Mouse (Mus musculus): Measurements from ENCODE around the gene Lrpprc. TPM values are rescaled to one million over a fixed set of nuclear protein-coding genes. Genes with fewer than 3 reads are reported as not detected.
A peak's percentile ranks its signal among the peaks of the same experiment; 100 is the strongest.

Gene Lrpprc
- polyA plus RNA-seq, 1 experiment from 2014 or later: 50.7 TPM

DNA sequence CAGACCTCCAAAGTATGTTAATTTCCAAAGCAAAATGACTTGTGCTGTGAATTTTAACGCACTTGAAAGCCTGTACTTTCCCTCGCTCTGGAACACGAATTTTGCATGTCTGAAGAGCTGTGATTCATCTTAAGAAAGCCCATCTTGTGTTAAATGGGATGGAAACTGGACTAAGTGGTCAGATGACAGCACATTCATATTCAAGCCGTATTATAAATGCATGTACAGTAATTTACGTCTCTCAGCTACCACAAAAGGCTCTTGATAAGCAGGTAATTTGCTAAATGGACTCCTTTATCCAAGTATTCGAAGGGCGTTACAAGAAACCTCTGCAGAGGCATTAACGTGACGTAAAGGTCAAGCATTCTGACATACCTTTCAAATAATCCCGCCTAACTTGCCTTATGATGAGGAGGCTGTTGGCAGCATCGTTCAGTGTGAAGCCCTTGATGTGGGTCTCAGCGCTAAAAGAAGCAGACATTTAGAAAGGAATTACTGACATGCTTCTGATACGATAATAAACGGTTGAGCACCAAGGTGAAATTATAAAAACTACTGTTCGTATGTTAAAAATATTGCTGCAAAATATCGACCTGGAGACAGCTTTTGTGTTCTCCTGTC, 74.2 kb downstream of the Lrpprc start:
- Histone ChIP-seq H3K4me2 (replicated peaks) (no peak overlapping the region), H3K36me3 (replicated peaks; ENCODE audit: control insufficient read depth, insufficient read depth) (peaks cover 9% of the 10 kb centered on the region; the same call in 1 of the 2 replicates), H3K9me3 (ENCODE audit: control insufficient read depth, low read length) (no peaks in the 10 kb centered on the region), H3K4me1 (replicated peaks; ENCODE audit: control insufficient read depth, insufficient read depth, low read length) (peaks cover 11% of the 10 kb centered on the region; the same call in 1 of the 2 replicates), H3K9ac (no peak overlapping the region), H3K4me3 (replicated peaks; ENCODE audit: low read length) (no peak overlapping the region), H3K27me3 (ENCODE audit: control insufficient read depth, insufficient read depth, low read length) (peaks cover 7% of the 10 kb centered on the region), H3K27ac (no peak overlapping the region)
- DNase-seq (ENCODE audit: low spot score) (no peak), ATAC-seq (ENCODE audit: low FRiP score) (no peak)
- WGBS: 44% methylated on average over 16 of the region's 16 CpGs

DNA sequence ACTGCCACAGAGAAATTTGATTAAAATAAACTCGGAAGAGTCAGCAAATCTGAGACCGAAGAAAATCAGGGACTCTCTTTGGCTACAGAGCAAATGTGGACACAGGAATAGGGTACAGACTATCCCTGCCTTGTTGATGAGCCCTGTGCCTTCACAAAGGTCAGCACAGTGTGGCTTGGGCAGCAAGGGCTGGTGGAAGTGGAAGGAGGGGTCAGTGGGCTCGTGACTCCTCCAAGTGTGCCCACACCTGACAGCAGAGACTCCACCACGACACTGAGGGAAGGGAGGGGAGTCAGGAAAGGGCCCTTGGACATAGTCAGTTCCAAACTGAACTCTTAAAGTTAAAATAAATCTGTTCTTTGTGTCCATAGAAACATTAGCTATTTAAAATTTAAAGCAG, 75.7 kb downstream of the Lrpprc start:
- DNase-seq (ENCODE audit: low spot score): no peak
- Histone ChIP-seq H3K4me1 (replicated peaks; ENCODE audit: control insufficient read depth, insufficient read depth, low read length) (peaks cover 11% of the 10 kb centered on the region; the same call in 1 of the 2 replicates), H3K9ac (no peak overlapping the region), H3K36me3 (replicated peaks; ENCODE audit: control insufficient read depth, insufficient read depth) (peaks cover 9% of the 10 kb centered on the region; the same call in 1 of the 2 replicates), H3K27ac (no peak overlapping the region), H3K27me3 (ENCODE audit: control insufficient read depth, insufficient read depth, low read length) (peaks cover 7% of the 10 kb centered on the region), H3K9me3 (ENCODE audit: control insufficient read depth, low read length) (no peaks in the 10 kb centered on the region), H3K4me2 (replicated peaks) (no peak overlapping the region), H3K4me3 (replicated peaks; ENCODE audit: low read length) (no peak overlapping the region)
- ATAC-seq (ENCODE audit: low FRiP score): no peak
- WGBS: 75% methylated on average over 4 of the region's 4 CpGs

DNA sequence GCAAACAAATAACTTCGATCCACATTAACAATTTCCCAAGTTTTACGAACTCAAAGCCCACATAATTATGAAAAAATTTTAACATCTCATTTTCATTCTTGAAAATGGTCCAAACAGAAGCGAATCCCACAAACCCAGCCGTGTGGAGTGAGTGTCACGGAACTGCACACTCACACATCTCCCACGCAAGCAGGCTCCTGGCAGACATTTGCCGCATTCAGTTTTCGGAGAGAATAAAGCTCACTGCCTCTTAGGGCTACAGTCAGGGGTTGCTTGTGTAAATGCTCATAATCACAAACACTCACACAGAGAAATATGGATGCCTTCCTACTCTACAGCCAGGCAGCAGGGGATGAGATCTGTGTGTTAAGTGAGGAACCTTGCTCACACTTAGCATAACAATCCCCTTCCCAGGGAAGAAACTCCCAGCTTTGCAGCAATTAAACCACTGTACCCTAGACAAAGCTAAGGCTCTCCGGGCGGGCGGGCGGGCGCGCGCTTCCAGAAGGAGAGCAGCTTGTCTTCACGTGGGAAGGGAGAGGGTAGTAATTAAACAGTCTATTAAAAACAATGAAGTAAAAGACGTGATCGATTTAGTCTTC, 76.9 kb downstream of the Lrpprc start:
- peaks cover 9% of the 10 kb centered on the region; the same call in 1 of the 2 replicates for H3K36me3 ChIP-seq (replicated peaks; ENCODE audit: control insufficient read depth, insufficient read depth)
- H3K9ac ChIP-seq: no peak overlapping the region
- DNase-seq (ENCODE audit: low spot score) (no peak), ATAC-seq (ENCODE audit: low FRiP score) (no peak)
- WGBS: 61% methylated on average over 18 of the region's 18 CpGs
- no peaks in the 10 kb centered on the region for H3K9me3 ChIP-seq (ENCODE audit: control insufficient read depth, low read length)
- no peak overlapping the region for H3K4me3 ChIP-seq (replicated peaks; ENCODE audit: low read length)
- H3K27me3 ChIP-seq (ENCODE audit: control insufficient read depth, insufficient read depth, low read length): peaks cover 7% of the 10 kb centered on the region
- H3K27ac ChIP-seq: no peak overlapping the region
- H3K4me2 ChIP-seq (replicated peaks): no peak overlapping the region
- peaks cover 23% of the 10 kb centered on the region for H3K4me1 ChIP-seq (replicated peaks; ENCODE audit: control insufficient read depth, insufficient read depth, low read length)

DNA sequence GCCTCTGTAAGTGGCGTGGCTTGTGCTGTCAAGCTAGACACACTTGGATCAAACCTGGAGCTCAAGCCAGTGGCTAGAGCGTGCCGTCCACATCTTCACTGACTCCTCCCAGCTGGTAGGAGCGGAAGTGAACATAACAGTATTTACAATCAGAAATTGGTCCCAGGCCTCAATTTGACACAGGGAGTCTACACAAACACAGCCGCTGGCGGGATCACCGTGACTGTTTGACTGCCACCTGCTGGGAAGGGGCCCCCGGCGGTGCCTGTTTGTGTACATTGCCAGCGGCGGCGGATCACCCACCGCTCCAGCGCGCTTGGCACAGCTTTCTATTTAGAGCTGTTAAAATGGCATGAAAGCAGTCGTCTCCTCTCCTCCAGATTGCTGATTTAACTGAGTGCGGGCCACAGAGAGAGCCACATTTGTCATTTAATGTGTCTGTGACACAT, 81.2 kb downstream of the Lrpprc start:
- Histone ChIP-seq H3K27me3 (ENCODE audit: control insufficient read depth, insufficient read depth, low read length) (peaks cover 12% of the 10 kb centered on the region), H3K4me3 (replicated peaks; ENCODE audit: low read length) (no peak overlapping the region), H3K4me2 (replicated peaks) (peak overlapping the region; percentile 27), H3K9me3 (ENCODE audit: control insufficient read depth, low read length) (no peaks in the 10 kb centered on the region), H3K36me3 (replicated peaks; ENCODE audit: control insufficient read depth, insufficient read depth) (peaks cover 16% of the 10 kb centered on the region; the same call in 1 of the 2 replicates), H3K27ac (peak overlapping the region; percentile 51), H3K4me1 (replicated peaks; ENCODE audit: control insufficient read depth, insufficient read depth, low read length) (peaks cover 12% of the 10 kb centered on the region), H3K9ac (0 out of 2 replicates have a peak overlapping the region, but pooled peaks have one; percentile 31)
- WGBS: 26% methylated on average over 17 of the region's 17 CpGs
- DNase-seq (ENCODE audit: low spot score) (peak; percentile 70), ATAC-seq (ENCODE audit: low FRiP score) (peak; percentile 73; the same call in 1 of the 2 replicates)

DNA sequence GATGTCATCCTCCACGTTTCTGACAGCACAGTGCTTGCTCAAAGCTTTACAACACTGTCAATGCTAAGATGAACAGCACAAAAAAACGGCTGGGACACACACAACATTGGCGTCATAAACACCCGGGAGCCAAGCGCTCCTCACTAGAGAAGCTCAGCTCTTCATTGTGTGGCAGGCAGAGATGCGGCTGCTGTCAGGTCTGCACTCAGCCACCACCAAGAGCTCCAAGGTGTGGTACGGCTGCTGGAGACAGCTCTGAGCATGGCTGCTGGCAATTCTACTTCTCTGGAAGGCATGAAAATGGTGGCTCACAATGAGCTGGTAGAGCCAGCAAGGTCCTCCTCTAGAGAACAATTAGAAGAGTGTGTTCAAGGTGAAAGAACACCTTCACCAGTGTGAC, 81.8 kb downstream of the Lrpprc start:
- WGBS: 83% methylated on average over 7 of the region's 7 CpGs
- Histone ChIP-seq H3K9ac (peak overlapping the region; percentile 31; the same call in 1 of the 2 replicates), H3K27ac (peak overlapping the region; percentile 51), H3K4me2 (replicated peaks) (peak overlapping the region; percentile 27; the same call in 1 of the 2 replicates), H3K4me1 (replicated peaks; ENCODE audit: control insufficient read depth, insufficient read depth, low read length) (peaks cover 12% of the 10 kb centered on the region), H3K27me3 (ENCODE audit: control insufficient read depth, insufficient read depth, low read length) (peaks cover 12% of the 10 kb centered on the region), H3K36me3 (replicated peaks; ENCODE audit: control insufficient read depth, insufficient read depth) (peaks cover 16% of the 10 kb centered on the region; the same call in 1 of the 2 replicates), H3K9me3 (ENCODE audit: control insufficient read depth, low read length) (no peaks in the 10 kb centered on the region), H3K4me3 (replicated peaks; ENCODE audit: low read length) (no peak overlapping the region)
- ATAC-seq (ENCODE audit: low FRiP score) (no peak), DNase-seq (ENCODE audit: low spot score) (no peak)

DNA sequence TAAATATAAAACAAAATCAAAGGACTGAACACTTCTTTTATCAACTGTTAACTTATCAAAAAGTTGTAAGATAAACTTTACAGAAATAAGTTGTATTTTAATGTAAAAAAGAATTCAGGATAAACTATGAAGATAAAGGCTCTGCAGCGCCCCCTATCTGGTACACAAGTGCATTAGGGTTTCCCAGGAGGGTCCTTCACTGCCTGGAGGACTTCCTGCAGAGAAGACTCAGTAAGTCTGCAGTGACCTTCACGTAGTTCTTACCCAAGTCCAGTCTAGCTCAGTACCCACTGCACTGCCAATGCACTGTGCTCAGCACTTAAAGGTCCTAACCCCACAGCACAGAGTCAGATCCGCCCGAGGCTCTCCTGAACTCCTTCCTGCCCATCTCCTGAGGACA, 83.2 kb downstream of the Lrpprc start:
- WGBS: 71% methylated on average over 4 of the region's 4 CpGs
- H3K4me1 ChIP-seq (replicated peaks; ENCODE audit: control insufficient read depth, insufficient read depth, low read length): peaks cover 16% of the 10 kb centered on the region
- no peak overlapping the region for H3K27ac ChIP-seq
- H3K9me3 ChIP-seq (ENCODE audit: control insufficient read depth, low read length): no peaks in the 10 kb centered on the region
- no peak overlapping the region for H3K9ac ChIP-seq
- ATAC-seq (ENCODE audit: low FRiP score) (no peak), DNase-seq (ENCODE audit: low spot score) (no peak)
- no peak overlapping the region for H3K4me3 ChIP-seq (replicated peaks; ENCODE audit: low read length)
- H3K27me3 ChIP-seq (ENCODE audit: control insufficient read depth, insufficient read depth, low read length): peaks cover 9% of the 10 kb centered on the region; the same call in 1 of the 2 replicates
- peaks cover 13% of the 10 kb centered on the region; the same call in 1 of the 2 replicates for H3K36me3 ChIP-seq (replicated peaks; ENCODE audit: control insufficient read depth, insufficient read depth)
- H3K4me2 ChIP-seq (replicated peaks): no peak overlapping the region

DNA sequence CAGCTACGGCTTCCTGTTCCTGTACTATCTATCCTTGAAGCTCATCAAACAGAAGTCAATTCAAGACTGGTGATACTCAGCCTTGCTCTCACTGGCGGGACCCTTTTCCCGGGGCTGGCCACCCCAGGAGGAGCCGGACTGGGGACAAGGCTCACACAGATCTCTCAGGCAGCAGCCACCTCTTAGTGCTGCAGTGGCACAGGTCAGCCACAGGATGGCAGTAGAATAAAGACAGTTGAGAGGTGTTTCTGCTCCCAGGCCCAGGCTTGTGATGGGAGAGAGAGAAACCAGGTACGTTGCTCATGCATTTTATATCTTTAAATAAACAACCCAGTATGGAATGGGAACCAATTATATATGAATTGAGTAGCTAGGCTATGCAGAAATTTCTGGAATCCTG, 91.9 kb downstream of the Lrpprc start:
- peak; percentile 69; the same call in 1 of the 2 replicates for ATAC-seq (ENCODE audit: low FRiP score)
- H3K9me3 ChIP-seq (ENCODE audit: control insufficient read depth, low read length): no peaks in the 10 kb centered on the region
- H3K4me3 ChIP-seq (replicated peaks; ENCODE audit: low read length): no peak overlapping the region
- no peaks in the 10 kb centered on the region for H3K27me3 ChIP-seq (ENCODE audit: control insufficient read depth, insufficient read depth, low read length)
- no peaks in the 10 kb centered on the region for H3K36me3 ChIP-seq (replicated peaks; ENCODE audit: control insufficient read depth, insufficient read depth)
- H3K4me2 ChIP-seq (replicated peaks): no peak overlapping the region
- H3K4me1 ChIP-seq (replicated peaks; ENCODE audit: control insufficient read depth, insufficient read depth, low read length): 0 out of 2 replicates have a peak, but pooled peaks cover 4% of the 10 kb centered on the region
- 24% methylated on average over 5 of the region's 5 CpGs for WGBS
- peak; percentile 83 for DNase-seq (ENCODE audit: low spot score)
- no peak overlapping the region for H3K9ac ChIP-seq
- no peak overlapping the region for H3K27ac ChIP-seq

DNA sequence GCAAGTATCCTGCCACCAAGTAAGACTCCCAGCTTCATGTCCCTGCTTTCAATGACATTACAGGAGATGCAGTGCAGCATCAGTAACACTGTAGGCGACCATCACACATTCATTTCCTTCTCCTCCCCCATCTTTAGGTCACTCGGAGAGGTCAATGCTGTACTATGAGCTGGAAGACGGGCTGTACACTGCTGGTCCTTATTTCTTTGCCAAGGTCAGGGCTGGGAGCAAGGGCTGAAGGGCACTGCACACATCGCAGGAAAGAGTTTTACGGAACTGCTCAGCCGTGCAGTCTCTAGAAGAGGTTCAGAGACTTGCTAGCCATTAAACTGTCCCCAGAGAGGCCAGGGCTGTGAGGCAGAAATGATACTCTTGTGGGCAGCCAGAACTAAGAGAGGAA, 94.1 kb downstream of the Lrpprc start:
- Histone ChIP-seq H3K36me3 (replicated peaks; ENCODE audit: control insufficient read depth, insufficient read depth) (no peaks in the 10 kb centered on the region), H3K27me3 (ENCODE audit: control insufficient read depth, insufficient read depth, low read length) (no peaks in the 10 kb centered on the region), H3K9me3 (ENCODE audit: control insufficient read depth, low read length) (no peaks in the 10 kb centered on the region), H3K4me2 (replicated peaks) (no peak overlapping the region), H3K4me3 (replicated peaks; ENCODE audit: low read length) (no peak overlapping the region), H3K9ac (no peak overlapping the region), H3K4me1 (replicated peaks; ENCODE audit: control insufficient read depth, insufficient read depth, low read length) (no peaks in the 10 kb centered on the region), H3K27ac (no peak overlapping the region)
- ATAC-seq (ENCODE audit: low FRiP score): no peak
- WGBS: 65% methylated on average over 6 of the region's 6 CpGs
- DNase-seq (ENCODE audit: low spot score): no peak

DNA sequence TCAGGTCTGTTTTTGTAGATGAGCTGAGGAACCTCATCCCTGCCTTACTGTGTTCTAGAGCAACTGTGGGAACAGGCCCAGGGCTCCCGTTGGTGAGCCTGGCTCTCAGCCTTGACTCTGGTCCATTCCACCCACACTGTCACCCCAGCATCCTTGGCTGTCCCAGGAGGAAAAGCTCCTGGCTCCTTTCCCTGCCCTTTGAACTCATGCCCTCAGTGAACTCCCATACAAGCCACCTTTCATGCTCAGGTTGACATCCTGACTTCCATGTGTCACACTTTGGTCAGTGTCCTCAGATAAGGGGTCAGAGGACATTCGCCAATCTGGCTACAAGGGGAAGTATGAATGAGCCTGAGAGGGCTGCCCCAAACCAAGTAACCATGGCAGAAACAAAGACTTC, 96.8 kb downstream of the Lrpprc start:
- Histone ChIP-seq H3K4me1 (replicated peaks; ENCODE audit: control insufficient read depth, insufficient read depth, low read length) (no peaks in the 10 kb centered on the region), H3K27ac (no peak overlapping the region), H3K27me3 (ENCODE audit: control insufficient read depth, insufficient read depth, low read length) (no peaks in the 10 kb centered on the region), H3K9me3 (ENCODE audit: control insufficient read depth, low read length) (no peaks in the 10 kb centered on the region), H3K4me2 (replicated peaks) (no peak overlapping the region), H3K9ac (no peak overlapping the region), H3K36me3 (replicated peaks; ENCODE audit: control insufficient read depth, insufficient read depth) (no peaks in the 10 kb centered on the region), H3K4me3 (replicated peaks; ENCODE audit: low read length) (no peak overlapping the region)
- no peak for ATAC-seq (ENCODE audit: low FRiP score)
- no peak for DNase-seq (ENCODE audit: low spot score)
- WGBS: 75% methylated on average over 2 of the region's 2 CpGs
